Mouse (Mus musculus): ENCODE measurements around the gene Prr15l.

DNA sequence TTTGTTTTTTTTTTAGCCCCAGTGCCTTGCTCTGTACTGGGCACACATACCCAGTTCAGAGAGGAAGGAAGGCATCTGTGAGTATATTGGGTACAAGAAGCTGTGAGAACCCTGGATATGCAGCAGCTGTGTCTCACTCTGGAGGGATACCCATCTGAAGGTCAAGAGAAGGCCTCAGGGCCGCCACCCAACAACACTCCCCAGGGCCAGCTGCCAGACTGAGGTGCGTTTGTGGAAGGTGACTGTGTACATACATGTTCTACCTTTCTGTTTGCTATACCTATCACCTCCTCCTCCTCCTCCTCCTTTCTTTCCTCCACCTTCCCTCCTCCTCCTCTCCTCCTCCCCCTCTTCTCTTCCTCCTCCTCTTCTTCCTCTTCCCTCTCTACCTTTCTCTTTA, at the start of gene Prr15l:
- TF ChIP-seq POLR2A (IDR thresholded peaks at IDR 0.05; ENCODE audit: low read depth, low read length) (no peak), CTCF (IDR thresholded peaks at IDR 0.05; ENCODE audit: extremely low read depth, insufficient read depth, insufficient read length, insufficient replicate concordance) (no peak)

All from spleen, adult 2 months (tissue).